14 mouse cellular contexts compared by ENCODE assay signal in the genomic region with DNA sequence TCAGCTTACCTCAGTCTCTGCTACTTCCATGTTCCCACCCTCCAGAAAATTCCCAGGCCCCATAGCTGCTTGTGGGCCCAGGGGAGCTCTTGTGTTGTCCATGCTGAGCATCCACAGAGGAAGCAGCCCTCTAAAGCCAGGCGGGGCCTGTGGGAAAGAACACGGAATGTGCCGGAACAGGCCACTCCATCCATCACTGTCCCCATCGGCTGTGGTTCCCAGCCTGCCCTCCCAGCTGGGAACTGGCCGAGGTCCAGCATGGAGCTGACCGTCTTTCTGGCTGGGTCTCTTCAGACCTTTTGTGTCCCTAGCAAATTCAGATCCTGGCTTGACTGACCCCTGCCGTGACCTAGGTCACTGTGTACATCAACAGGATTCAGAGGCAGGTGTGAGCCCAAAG. TPM values are rescaled to one million over a fixed set of nuclear protein-coding genes. Genes with fewer than 3 reads are reported as not detected.
DNase-seq lines count a peak whose midpoint lies in the region; ATAC-seq and TF ChIP-seq lines count a peak whose summit lies in the region.
"Had no signal": no experiment of that assay in that cellular context is flagged by ENCODE, and none has a peak within 500 bp of the region (broad histone marks: within the 10 kb centered on the region; RNA-seq: fewer than 3 reads in every experiment).

No protein-coding gene starts in this region.

- TF ChIP-seq CTCF in intestine, postnatal 0 days (IDR thresholded peaks at IDR 0.05; ENCODE audit: low read depth) = no peak
- TF ChIP-seq CTCF in stomach, postnatal 0 days (IDR thresholded peaks at IDR 0.05; ENCODE audit: low read depth) = no peak
- no peak for TF ChIP-seq CTCF in forebrain, postnatal 0 days (IDR thresholded peaks at IDR 0.05; ENCODE audit: low read depth)

- intact Hi-C loops in heart, postnatal 10 days (cut with DNase I) = no loop called here

- ATAC-seq in intestine, embryonic 15.5 days = peak; percentile 62; the same call in 1 of the 2 replicates
- ATAC-seq in intestine, postnatal 0 days = no peak; the same call in 1 of the 2 replicates
- peak; percentile 52; the same call in 1 of the 2 replicates for ATAC-seq in stomach, postnatal 0 days (ENCODE audit: low FRiP score, low TSS enrichment)
- no peak for ATAC-seq in liver, embryonic 11.5 days (replicated peaks; ENCODE audit: low FRiP score)
- no peak for ATAC-seq in forebrain, postnatal 0 days
- ATAC-seq: forebrain, embryonic 14.5 days had no signal

- no peaks in the 10 kb centered on the region for H3K27me3 ChIP-seq in intestine, embryonic 15.5 days (replicated peaks)
- no peaks in the 10 kb centered on the region for H3K27me3 ChIP-seq in intestine, postnatal 0 days (replicated peaks; ENCODE audit: control insufficient read depth, insufficient read depth, low read length)
- H3K27me3 ChIP-seq in stomach, postnatal 0 days (ENCODE audit: control insufficient read depth, insufficient read depth, low read length) = no peaks in the 10 kb centered on the region
- H3K27me3 ChIP-seq in liver, embryonic 11.5 days (replicated peaks; ENCODE audit: control insufficient read depth, insufficient read depth, low read length) = no peaks in the 10 kb centered on the region
- H3K27me3 ChIP-seq in forebrain, postnatal 0 days (ENCODE audit: insufficient read depth, low read length) = no peaks in the 10 kb centered on the region
- H3K27me3 ChIP-seq: liver, embryonic 15.5 days; neural tube, embryonic 12.5 days had no signal

- 0 out of 2 replicates have a peak overlapping the region, but pooled peaks have one; percentile 1 for H3K4me2 ChIP-seq in intestine, embryonic 15.5 days (replicated peaks)
- H3K4me2 ChIP-seq in intestine, postnatal 0 days (replicated peaks; ENCODE audit: low read depth) = no peak overlapping the region
- no peak overlapping the region for H3K4me2 ChIP-seq in stomach, postnatal 0 days (replicated peaks; ENCODE audit: low read depth)
- H3K4me2 ChIP-seq in liver, embryonic 11.5 days = no peak overlapping the region
- H3K4me2 ChIP-seq in forebrain, postnatal 0 days (ENCODE audit: low read depth) = no peak overlapping the region
- H3K4me2 ChIP-seq: liver, embryonic 15.5 days; neural tube, embryonic 12.5 days had no signal

- peak; percentile 60 to 65 for DNase-seq in heart, postnatal 10 days
- peak; percentile 80 to 86 for DNase-seq in kidney, postnatal 4 days
- no peak for DNase-seq in stomach, postnatal 0 days (ENCODE audit: low spot score)
- DNase-seq in right cerebral cortex, postnatal 4 days = no peak
- DNase-seq in liver, embryonic 11.5 days (ENCODE audit: low spot score) = no peak
- no peak for DNase-seq in forebrain, postnatal 0 days
- DNase-seq: cerebellum, adult 11 months; thymus, adult 2 months had no signal

- H3K4me3 ChIP-seq in intestine, embryonic 15.5 days (replicated peaks) = no peak overlapping the region
- H3K4me3 ChIP-seq in intestine, postnatal 0 days (ENCODE audit: low read depth, low read length) = no peak overlapping the region
- no peak overlapping the region for H3K4me3 ChIP-seq in stomach, postnatal 0 days (ENCODE audit: low read depth, low read length)
- no peak overlapping the region for H3K4me3 ChIP-seq in liver, embryonic 11.5 days (ENCODE audit: low read depth, low read length)
- no peak overlapping the region for H3K4me3 ChIP-seq in forebrain, postnatal 0 days (ENCODE audit: low read depth, low read length)
- H3K4me3 ChIP-seq: liver, embryonic 15.5 days; neural tube, embryonic 12.5 days had no signal

- 35% methylated on average over 7 of the region's 7 CpGs for WGBS in intestine, embryonic 15.5 days
- WGBS in intestine, postnatal 0 days = 49% methylated on average over 7 of the region's 7 CpGs
- WGBS in stomach, postnatal 0 days = 20% methylated on average over 7 of the region's 7 CpGs
- 70% methylated on average over 7 of the region's 7 CpGs for whole genome bisulfite sequencing in liver, embryonic 11.5 days
- WGBS in forebrain, postnatal 0 days = 81% methylated on average over 7 of the region's 7 CpGs

- no peak overlapping the region for H3K9ac ChIP-seq in intestine, embryonic 15.5 days
- no peak overlapping the region for H3K9ac ChIP-seq in intestine, postnatal 0 days (ENCODE audit: low read depth, low read length)
- no peak overlapping the region for H3K9ac ChIP-seq in stomach, postnatal 0 days (ENCODE audit: low read length)
- H3K9ac ChIP-seq in liver, embryonic 11.5 days (ENCODE audit: low read depth, low read length) = no peak overlapping the region
- H3K9ac ChIP-seq in forebrain, postnatal 0 days = no peak overlapping the region
- H3K9ac ChIP-seq: liver, embryonic 15.5 days; neural tube, embryonic 12.5 days had no signal

- H3K36me3 ChIP-seq in intestine, embryonic 15.5 days = no peaks in the 10 kb centered on the region
- H3K36me3 ChIP-seq in intestine, postnatal 0 days (ENCODE audit: control insufficient read depth, insufficient read depth) = no peaks in the 10 kb centered on the region; the same call in 1 of the 2 replicates
- H3K36me3 ChIP-seq in stomach, postnatal 0 days (ENCODE audit: control insufficient read depth, insufficient read depth, low read length) = no peaks in the 10 kb centered on the region
- no peaks in the 10 kb centered on the region; the same call in 1 of the 2 replicates for H3K36me3 ChIP-seq in liver, embryonic 11.5 days (ENCODE audit: control insufficient read depth, insufficient read depth, low read length)
- 0 out of 2 replicates have a peak, but pooled peaks cover under 1% of the 10 kb centered on the region for H3K36me3 ChIP-seq in forebrain, postnatal 0 days (ENCODE audit: insufficient read depth)

- peaks cover 42% of the 10 kb centered on the region for H3K4me1 ChIP-seq in intestine, embryonic 15.5 days (replicated peaks)
- no peaks in the 10 kb centered on the region for H3K4me1 ChIP-seq in intestine, postnatal 0 days (replicated peaks; ENCODE audit: control insufficient read depth, insufficient read depth, low read length)
- H3K4me1 ChIP-seq in stomach, postnatal 0 days (replicated peaks; ENCODE audit: control insufficient read depth, insufficient read depth) = no peaks in the 10 kb centered on the region
- H3K4me1 ChIP-seq in liver, embryonic 11.5 days (replicated peaks; ENCODE audit: control insufficient read depth, insufficient read depth, low read length) = peaks cover 5% of the 10 kb centered on the region; the same call in 1 of the 2 replicates
- H3K4me1 ChIP-seq in forebrain, postnatal 0 days (ENCODE audit: insufficient read depth) = no peaks in the 10 kb centered on the region

- no peak for TF ChIP-seq EP300 in stomach, postnatal 0 days (optimal IDR thresholded peaks at IDR 0.05)

- no peak overlapping the region for H3K27ac ChIP-seq in intestine, embryonic 15.5 days
- no peak overlapping the region for H3K27ac ChIP-seq in intestine, postnatal 0 days (ENCODE audit: low read depth, low read length)
- no peak overlapping the region for H3K27ac ChIP-seq in stomach, postnatal 0 days (replicated peaks)
- H3K27ac ChIP-seq in liver, embryonic 11.5 days (ENCODE audit: low read depth, low read length) = no peak overlapping the region
- H3K27ac ChIP-seq in forebrain, postnatal 0 days (ENCODE audit: low read depth, low read length) = no peak overlapping the region
- H3K27ac ChIP-seq: liver, embryonic 15.5 days; neural tube, embryonic 12.5 days had no signal

- no peaks in the 10 kb centered on the region for H3K9me3 ChIP-seq in intestine, embryonic 15.5 days
- H3K9me3 ChIP-seq in intestine, postnatal 0 days (ENCODE audit: control insufficient read depth) = no peaks in the 10 kb centered on the region
- H3K9me3 ChIP-seq in stomach, postnatal 0 days (ENCODE audit: control insufficient read depth, low read length) = no peaks in the 10 kb centered on the region
- H3K9me3 ChIP-seq in liver, embryonic 11.5 days (ENCODE audit: control insufficient read depth, low read length) = no peaks in the 10 kb centered on the region
- H3K9me3 ChIP-seq in forebrain, postnatal 0 days (ENCODE audit: low read length) = no peaks in the 10 kb centered on the region
- H3K9me3 ChIP-seq: liver, embryonic 15.5 days; neural tube, embryonic 12.5 days had no signal

RNA-seq across cellular contexts. Expression of gene Pabpn1l, which starts 32.2 kb away (rescaled TPM):
- polyA plus RNA-seq in intestine, embryonic 15.5 days (2015; fragmentation: Nextera tagmentation; extraction: Ambion mirVana) = not detected in 2 replicates
- 0.13 TPM in 1 of 2 replicates, not detected in the other for polyA plus RNA-seq in intestine, postnatal 0 days (2015; fragmentation: Nextera tagmentation; extraction: Ambion mirVana)
- total RNA-seq in heart, postnatal 10 days (2021) = not detected
- 0.08 TPM in 1 of 2 replicates, not detected in the other for polyA plus RNA-seq in stomach, postnatal 0 days (2015; fragmentation: Nextera tagmentation; extraction: Ambion mirVana)
- polyA plus RNA-seq in liver, embryonic 11.5 days (2014; fragmentation: Nextera tagmentation; extraction: Ambion mirVana) = not detected in 2 replicates
- total RNA-seq in forebrain, postnatal 0 days (2014; rRNA removed) = not detected in 2 replicates
- polyA plus RNA-seq in forebrain, postnatal 0 days (2015; fragmentation: Nextera tagmentation; extraction: Ambion mirVana) = not detected in 2 replicates
- total RNA-seq: layer of hippocampus, adult 8-10 months had no signal
- polyA plus RNA-seq: forebrain, embryonic 14.5 days; liver, embryonic 15.5 days; neural tube, embryonic 12.5 days had no signal

RNA-seq across cellular contexts. Expression of gene Trappc2l, which starts 43.3 kb away (rescaled TPM):
- polyA plus RNA-seq in intestine, embryonic 15.5 days (2015; fragmentation: Nextera tagmentation; extraction: Ambion mirVana) = 58.0 and 76.0 TPM in 2 replicates
- 136 and 144 TPM in 2 replicates for polyA plus RNA-seq in intestine, postnatal 0 days (2015; fragmentation: Nextera tagmentation; extraction: Ambion mirVana)
- total RNA-seq in heart, postnatal 10 days (2021) = 10 to 100 TPM; 54.7 to 57.4 TPM
- polyA plus RNA-seq in stomach, postnatal 0 days (2015; fragmentation: Nextera tagmentation; extraction: Ambion mirVana) = 48.0 and 49.5 TPM in 2 replicates
- 40.3 and 44.6 TPM in 2 replicates for polyA plus RNA-seq in liver, embryonic 11.5 days (2014; fragmentation: Nextera tagmentation; extraction: Ambion mirVana)
- 15.3 and 31.8 TPM in 2 replicates for total RNA-seq in forebrain, postnatal 0 days (2014; rRNA removed)
- polyA plus RNA-seq in forebrain, postnatal 0 days (2015; fragmentation: Nextera tagmentation; extraction: Ambion mirVana) = 137 and 157 TPM in 2 replicates

RNA-seq across cellular contexts. Expression of gene Galns, which starts 43.5 kb away (rescaled TPM):
- 17.1 and 18.8 TPM in 2 replicates for polyA plus RNA-seq in intestine, embryonic 15.5 days (2015; fragmentation: Nextera tagmentation; extraction: Ambion mirVana)
- 58.1 and 59.0 TPM in 2 replicates for polyA plus RNA-seq in intestine, postnatal 0 days (2015; fragmentation: Nextera tagmentation; extraction: Ambion mirVana)
- total RNA-seq in heart, postnatal 10 days (2021) = 1 to 10 TPM; 6.6 to 7.1 TPM
- 8.2 TPM in 2 replicates for polyA plus RNA-seq in stomach, postnatal 0 days (2015; fragmentation: Nextera tagmentation; extraction: Ambion mirVana)
- 6.5 and 6.6 TPM in 2 replicates for polyA plus RNA-seq in liver, embryonic 11.5 days (2014; fragmentation: Nextera tagmentation; extraction: Ambion mirVana)
- 8.8 and 12.8 TPM in 2 replicates for total RNA-seq in forebrain, postnatal 0 days (2014; rRNA removed)
- polyA plus RNA-seq in forebrain, postnatal 0 days (2015; fragmentation: Nextera tagmentation; extraction: Ambion mirVana) = 6.0 and 8.4 TPM in 2 replicates

RNA-seq across cellular contexts. Expression of gene Cbfa2t3, which starts 44.1 kb away (rescaled TPM):
- 4.6 and 4.7 TPM in 2 replicates for polyA plus RNA-seq in intestine, embryonic 15.5 days (2015; fragmentation: Nextera tagmentation; extraction: Ambion mirVana)
- polyA plus RNA-seq in intestine, postnatal 0 days (2015; fragmentation: Nextera tagmentation; extraction: Ambion mirVana) = 5.9 and 7.6 TPM in 2 replicates
- 10 to 100 TPM; 22.2 to 24.5 TPM for total RNA-seq in heart, postnatal 10 days (2021)
- polyA plus RNA-seq in stomach, postnatal 0 days (2015; fragmentation: Nextera tagmentation; extraction: Ambion mirVana) = 1.8 and 2.4 TPM in 2 replicates
- polyA plus RNA-seq in liver, embryonic 11.5 days (2014; fragmentation: Nextera tagmentation; extraction: Ambion mirVana) = 13.8 and 14.4 TPM in 2 replicates
- 4.5 and 5.6 TPM in 2 replicates for total RNA-seq in forebrain, postnatal 0 days (2014; rRNA removed)
- 4.9 and 9.5 TPM in 2 replicates for polyA plus RNA-seq in forebrain, postnatal 0 days (2015; fragmentation: Nextera tagmentation; extraction: Ambion mirVana)

Comparison
In these comparisons a context has a peak if more than half of its experiments do, and no peak if none do; other contexts are left out.
1. ATAC-seq: peak in intestine, embryonic 15.5 days (single experiment) and stomach, postnatal 0 days (single experiment); none in intestine, postnatal 0 days (single experiment), liver, embryonic 11.5 days (single experiment) and forebrain, postnatal 0 days (single experiment).
2. DNase-seq: peak in heart, postnatal 10 days (2 of 2) and kidney, postnatal 4 days (2 of 2); none in stomach, postnatal 0 days (single experiment), right cerebral cortex, postnatal 4 days (single experiment), liver, embryonic 11.5 days (single experiment) and forebrain, postnatal 0 days (single experiment).